Mouse (Mus musculus) limb, embryonic 14.5 days (tissue): ENCODE measurements at regions not wholly inside any gene's neighbourhood (a gene's known extent, or its start where the extent isn't known, plus 50 kb on each side); places are given as distances from the start of the nearest gene placed in this dataset.
A peak's percentile ranks its signal among the peaks of the same experiment; 100 is the strongest.

ENCODE experiments used
- ATAC-seq: fragments of 200-750 bp; cut with Nextera tagmentation; 2 replicates; pipeline ENCODE4 v1.8.0; 2017; ENCODE audit warnings: low read depth, moderate number of reproducible peaks, moderate TSS enrichment; ENCODE audit not compliant: low FRiP score
- DNase-seq: peaks from one replicate; pipeline ENCODE4 v3.0.0-alpha.2; 2015; ENCODE audit warnings: low spot score
- H3K27ac ChIP-seq: fragments of 300-500 bp; sonication (generic); replicated peaks from 2 replicates; pipeline ENCODE4 v1.5.1; 2014; ENCODE audit warnings: low read depth, mild to moderate bottlenecking, low read length, moderate library complexity, mixed read lengths
- H3K27me3 ChIP-seq: fragments of 300-500 bp; sonication (generic); 2 replicates; pipeline ENCODE4 v1.6.1; 2014; ENCODE audit warnings: low read length, mixed read lengths; ENCODE audit not compliant: control insufficient read depth, insufficient read depth
- H3K36me3 ChIP-seq: fragments of 300-500 bp; sonication (generic); 2 replicates; pipeline ENCODE4 v1.6.1; 2014; ENCODE audit warnings: mild to moderate bottlenecking, low read length, moderate library complexity, mixed read lengths; ENCODE audit not compliant: control insufficient read depth, insufficient read depth
- H3K4me1 ChIP-seq: fragments of 300-500 bp; sonication (generic); 2 replicates; pipeline ENCODE4 v1.6.1; 2014; ENCODE audit warnings: antibody characterized with exemption, low read length, mixed read lengths; ENCODE audit not compliant: control insufficient read depth, insufficient read depth
- H3K4me2 ChIP-seq: fragments of 300-500 bp; sonication (generic); replicated peaks from 2 replicates; pipeline ENCODE4 v1.6.1; 2014; ENCODE audit warnings: low read depth, mild to moderate bottlenecking, low read length, moderate library complexity; ENCODE audit not compliant: severe bottlenecking
- H3K4me3 ChIP-seq: fragments of 300-500 bp; sonication (generic); replicated peaks from 2 replicates; pipeline ENCODE4 v1.5.1; 2014; ENCODE audit warnings: low read length
- H3K9ac ChIP-seq: fragments of 300-500 bp; sonication (generic); 2 replicates; pipeline ENCODE4 v1.6.1; 2014; ENCODE audit warnings: mild to moderate bottlenecking, low read depth, low read length, moderate library complexity; ENCODE audit not compliant: severe bottlenecking
- H3K9me3 ChIP-seq: fragments of 300-500 bp; sonication (generic); 2 replicates; pipeline ENCODE4 v1.6.1; 2016; ENCODE audit warnings: low read length; ENCODE audit not compliant: control insufficient read depth
- POLR2A ChIP-seq: fragments of 200-500 bp; IDR thresholded peaks from 2 replicates; pipeline ENCODE4 v1.8.0; 2012; ENCODE audit warnings: inconsistent platforms, mild to moderate bottlenecking, moderate library complexity, borderline replicate concordance; ENCODE audit not compliant: insufficient read depth, insufficient read length; ENCODE audit errors: extremely low read depth
- WGBS: fragments of 180-500 bp; shearing (Covaris S2); extraction: QIAGEN DNeasy Blood & Tissue Kit; methylation state at CpG from one replicate; pipeline ENCODE4 v1.1.7; 2014; 5-methylcytosine and 5-hydroxymethylcytosine counted together

DNA sequence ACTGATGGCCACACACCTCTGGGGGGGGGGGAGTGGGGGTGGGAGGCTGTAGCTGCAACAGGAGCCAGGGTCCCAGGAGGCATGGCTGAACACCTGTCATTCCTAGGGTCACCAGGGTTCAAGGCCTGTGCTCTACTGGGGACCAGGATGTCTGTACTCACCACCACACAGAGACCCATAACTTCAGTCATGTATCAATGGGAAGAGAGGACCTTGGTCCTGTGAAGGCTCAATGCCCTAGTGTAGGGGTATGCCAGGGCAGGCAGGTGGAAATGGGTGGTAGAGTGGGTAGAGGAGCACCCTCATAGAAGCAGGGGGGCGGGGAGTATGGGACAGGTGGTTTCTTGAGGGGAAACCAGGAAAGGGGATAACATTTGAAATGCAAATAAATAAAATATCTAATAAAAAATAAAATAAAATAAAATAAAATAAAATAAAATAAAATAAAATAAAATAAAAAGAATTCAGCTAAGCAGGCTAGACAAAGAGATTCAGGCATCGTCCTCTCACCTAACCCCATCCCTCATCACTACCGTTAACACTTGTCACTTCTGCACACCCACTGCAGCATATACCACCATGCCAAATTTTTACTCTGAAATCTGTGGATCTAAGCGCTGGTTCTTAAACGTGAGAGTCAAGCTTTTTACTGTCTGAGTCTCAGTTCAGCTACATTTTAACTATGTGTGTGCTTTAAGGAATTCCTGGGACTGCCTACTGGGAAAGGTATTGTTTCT, 265.8 kb upstream of the Ptchd4 start:
- H3K36me3 ChIP-seq, result no peaks in the 10 kb centered on the region
- TF ChIP-seq POLR2A, result no peak
- H3K4me3 ChIP-seq, result no peak overlapping the region
- ATAC-seq (no peak), DNase-seq (no peak)
- no peak overlapping the region for H3K9ac ChIP-seq
- H3K27ac ChIP-seq, result no peak overlapping the region
- H3K9me3 ChIP-seq, result no peaks in the 10 kb centered on the region
- H3K27me3 ChIP-seq, result no peaks in the 10 kb centered on the region
- H3K4me2 ChIP-seq, result no peak overlapping the region
- no peaks in the 10 kb centered on the region for H3K4me1 ChIP-seq
- WGBS, result 75% methylated on average over 5 of the region's 5 CpGs

DNA sequence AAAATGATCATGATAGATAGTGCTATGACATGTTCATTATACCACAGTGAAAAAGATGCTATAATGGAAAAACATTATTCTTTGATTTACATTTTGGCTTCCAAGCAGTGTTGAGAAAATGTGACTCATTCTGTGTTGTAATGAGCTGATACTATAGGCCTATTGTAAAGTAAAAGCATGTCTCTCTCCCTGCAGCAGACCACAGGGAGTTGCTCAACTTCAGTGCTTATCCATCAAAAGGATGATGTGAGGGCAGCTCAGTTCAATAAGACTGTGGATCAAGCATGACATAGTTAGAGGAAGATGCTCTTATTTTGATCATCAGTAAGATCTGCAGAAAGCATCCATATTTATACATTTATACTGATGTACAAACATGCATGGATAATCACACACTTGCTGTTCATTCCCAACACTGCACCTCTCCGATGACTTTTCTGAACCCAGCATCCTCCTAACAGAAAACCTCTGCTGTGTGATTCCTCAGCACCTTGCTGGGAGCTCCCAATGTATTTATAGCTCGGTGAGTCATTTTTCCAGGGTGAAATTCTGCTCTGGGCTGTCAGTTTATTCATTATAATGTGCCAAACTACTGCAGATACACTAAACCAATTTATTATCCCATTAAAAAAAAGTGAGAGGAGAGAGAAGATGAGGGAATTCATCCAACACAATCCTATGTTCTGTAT, 224.8 kb upstream of the Ptchd4 start:
- WGBS, result 82% methylated on average over 2 of the region's 2 CpGs
- H3K9me3 ChIP-seq, result no peaks in the 10 kb centered on the region
- no peak for DNase-seq
- no peak for TF ChIP-seq POLR2A
- no peak overlapping the region for H3K27ac ChIP-seq
- no peaks in the 10 kb centered on the region for H3K36me3 ChIP-seq
- H3K4me2 ChIP-seq, result no peak overlapping the region
- H3K4me3 ChIP-seq, result no peak overlapping the region
- H3K27me3 ChIP-seq, result no peaks in the 10 kb centered on the region
- no peak overlapping the region for H3K9ac ChIP-seq
- no peaks in the 10 kb centered on the region for H3K4me1 ChIP-seq
- ATAC-seq, result no peak

DNA sequence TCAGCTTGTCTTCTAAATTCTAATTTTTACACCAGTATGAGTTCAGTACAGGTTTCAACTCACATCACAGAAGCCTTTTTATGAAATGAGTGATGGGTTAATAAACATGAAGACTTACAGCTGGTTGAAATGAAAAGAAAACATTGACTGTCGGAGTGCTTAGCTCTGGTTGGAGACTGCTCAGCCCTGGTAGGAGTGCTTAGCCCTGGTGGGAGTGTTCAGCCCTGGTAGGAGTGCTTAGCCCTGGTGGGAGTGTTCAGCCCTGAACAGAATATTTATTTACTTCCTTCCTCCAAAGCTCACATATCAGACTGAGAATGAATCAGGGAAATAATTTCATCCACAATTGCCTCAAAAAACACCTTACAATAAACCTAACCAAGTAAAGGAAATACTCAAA, 202.1 kb upstream of the Ptchd4 start:
- no peaks in the 10 kb centered on the region for H3K9me3 ChIP-seq
- no peak for TF ChIP-seq POLR2A
- WGBS, result 52% methylated on average over 1 of the region's 1 CpGs
- H3K36me3 ChIP-seq, result no peaks in the 10 kb centered on the region
- no peak overlapping the region for H3K27ac ChIP-seq
- H3K27me3 ChIP-seq, result no peaks in the 10 kb centered on the region
- DNase-seq, result no peak
- no peak for ATAC-seq
- no peak overlapping the region for H3K4me2 ChIP-seq
- no peaks in the 10 kb centered on the region for H3K4me1 ChIP-seq
- H3K4me3 ChIP-seq, result no peak overlapping the region
- H3K9ac ChIP-seq, result no peak overlapping the region

DNA sequence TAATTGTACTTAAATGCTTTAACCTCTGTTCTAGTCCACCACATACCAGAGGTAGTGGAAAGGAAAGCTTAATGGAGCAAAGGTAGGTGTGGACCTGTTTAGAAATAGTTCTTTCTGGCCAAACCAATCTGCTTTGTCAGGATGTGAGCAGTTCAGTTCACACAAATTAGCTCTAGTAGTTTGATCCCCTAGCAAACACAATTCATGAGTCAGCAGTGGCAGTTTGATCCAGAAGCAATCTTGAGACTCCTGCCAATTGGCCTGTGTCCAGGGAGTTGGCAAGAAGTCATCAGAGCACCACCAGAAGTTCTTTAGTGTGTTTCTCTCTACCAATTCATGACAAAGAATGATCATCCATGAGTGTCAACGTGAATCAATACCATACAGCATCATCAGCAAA, 195.0 kb upstream of the Ptchd4 start:
- Histone ChIP-seq H3K27ac (no peak overlapping the region), H3K4me1 (no peaks in the 10 kb centered on the region), H3K4me2 (no peak overlapping the region), H3K9ac (no peak overlapping the region), H3K36me3 (no peaks in the 10 kb centered on the region), H3K27me3 (no peaks in the 10 kb centered on the region), H3K4me3 (no peak overlapping the region), H3K9me3 (no peaks in the 10 kb centered on the region)
- TF ChIP-seq POLR2A, result no peak
- DNase-seq (no peak), ATAC-seq (no peak)
- 88% methylated on average over 1 of the region's 1 CpGs for WGBS

DNA sequence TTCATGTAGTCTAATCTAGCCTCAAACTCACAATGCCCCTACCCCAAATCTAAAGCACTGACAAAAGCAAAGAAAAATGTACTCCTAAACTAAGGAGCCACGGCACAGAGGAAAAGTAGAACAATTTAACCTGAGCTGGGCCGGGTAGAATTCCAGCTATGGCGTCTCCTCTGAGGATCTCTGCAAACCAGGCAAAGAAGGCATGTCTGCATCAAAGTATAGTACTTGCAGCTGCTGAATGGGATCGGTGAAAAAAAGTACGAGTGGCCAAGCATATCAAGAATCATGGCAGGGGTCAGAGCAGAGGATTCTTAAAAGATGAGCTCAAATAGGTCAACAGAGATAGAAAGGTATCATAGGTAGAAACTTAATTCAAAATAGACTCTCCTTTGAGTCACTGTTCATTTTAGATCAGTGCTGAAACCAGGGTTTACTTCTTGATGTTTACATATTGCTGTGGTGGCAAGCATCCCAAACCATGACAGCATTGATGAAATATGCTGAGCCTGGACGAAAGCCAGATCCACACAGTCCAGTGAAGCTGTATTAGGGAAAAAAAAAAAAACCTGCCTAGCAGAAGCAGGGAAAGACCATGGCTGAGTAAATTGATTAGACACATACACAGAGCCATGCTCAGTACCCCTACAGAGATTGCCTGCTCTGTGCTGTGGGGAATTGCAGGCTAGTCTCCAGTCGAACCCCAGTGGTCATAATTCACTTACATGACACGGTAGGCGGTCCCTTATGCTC, 189.1 kb upstream of the Ptchd4 start:
- Histone ChIP-seq H3K27ac (no peak overlapping the region), H3K36me3 (no peaks in the 10 kb centered on the region), H3K4me2 (no peak overlapping the region), H3K4me1 (no peaks in the 10 kb centered on the region), H3K4me3 (no peak overlapping the region), H3K27me3 (no peaks in the 10 kb centered on the region), H3K9ac (no peak overlapping the region), H3K9me3 (no peaks in the 10 kb centered on the region)
- ATAC-seq (peak; percentile 91), DNase-seq (peak; percentile 87)
- WGBS, result 55% methylated on average over 9 of the region's 9 CpGs
- TF ChIP-seq POLR2A, result no peak
